Mouse (Mus musculus) heart, postnatal 0 days (tissue): Measurements from ENCODE around the gene 4930512M02Rik. TPM values are rescaled to one million over a fixed set of nuclear protein-coding genes. Genes with fewer than 3 reads are reported as not detected.
"Not testable (repeated sequence)": the region's sequence is repeated elsewhere in the genome, so short reads cannot be mapped to it uniquely, and the experiment has no call there.

Experiments used
- ATAC-seq: fragments of 200-750 bp; cut with Nextera tagmentation; 2 replicates; pipeline ENCODE4 v1.8.0; 2017; ENCODE audit warnings: low read depth, moderate number of reproducible peaks, moderate library complexity; ENCODE audit not compliant: insufficient read depth
- DNase-seq: peaks from one replicate; pipeline ENCODE4 v3.0.0-alpha.2; 2016; ENCODE audit warnings: low spot score
- H3K27ac ChIP-seq: fragments of 300-500 bp; sonication (generic); 2 replicates; pipeline ENCODE4 v1.5.1; 2014; ENCODE audit warnings: low read depth, mild to moderate bottlenecking
- H3K27me3 ChIP-seq: fragments of 300-500 bp; sonication (generic); 2 replicates; pipeline ENCODE4 v1.6.1; 2014; ENCODE audit warnings: low read length, mixed read lengths; ENCODE audit not compliant: control insufficient read depth, insufficient read depth
- H3K36me3 ChIP-seq: fragments of 300-500 bp; sonication (generic); replicated peaks from 2 replicates; pipeline ENCODE4 v1.6.1; 2014; ENCODE audit warnings: low read length, mixed read lengths; ENCODE audit not compliant: control insufficient read depth, insufficient read depth
- H3K4me1 ChIP-seq: fragments of 300-500 bp; sonication (generic); 2 replicates; pipeline ENCODE4 v1.6.1; 2014; ENCODE audit warnings: antibody characterized with exemption; ENCODE audit not compliant: control insufficient read depth, insufficient read depth
- H3K4me2 ChIP-seq: fragments of 300-500 bp; sonication (generic); 2 replicates; pipeline ENCODE4 v1.6.1; 2014; ENCODE audit warnings: low read depth, mild to moderate bottlenecking, low read length, moderate library complexity
- H3K4me3 ChIP-seq: fragments of 300-500 bp; sonication (generic); 2 replicates; pipeline ENCODE4 v1.5.1; 2014; ENCODE audit warnings: low read depth, low read length
- H3K9ac ChIP-seq: fragments of 300-500 bp; sonication (generic); replicated peaks from 2 replicates; pipeline ENCODE4 v1.6.1; 2014; ENCODE audit warnings: low read depth, low read length, mixed read lengths
- H3K9me3 ChIP-seq: fragments of 300-500 bp; sonication (generic); replicated peaks from 2 replicates; pipeline ENCODE4 v1.6.1; 2016; ENCODE audit warnings: low read length; ENCODE audit not compliant: control insufficient read depth
- CTCF ChIP-seq: IDR thresholded peaks from 2 replicates; pipeline ENCODE4 v1.5.1; 2016; ENCODE audit warnings: antibody characterized with exemption, control low read depth, low read depth
- EP300 ChIP-seq: IDR thresholded peaks from 2 replicates; pipeline ENCODE4 v1.6.1; 2016; ENCODE audit warnings: antibody characterized with exemption, low read depth
- WGBS: fragments of 180-500 bp; shearing (Covaris S2); extraction: QIAGEN DNeasy Blood & Tissue Kit; methylation state at CpG from one replicate; pipeline ENCODE4 v1.1.7; 2014; 5-methylcytosine and 5-hydroxymethylcytosine counted together
- polyA plus RNA-seq: library from polyadenylated mRNA; unstranded; fragments of >200 nt; fragmentation: Nextera tagmentation; extraction: Ambion mirVana; gene quantifications from 2 replicates; pipeline ENCODE4 v1.2.1, GENCODE M21; 2015
- total RNA-seq: library from RNA; depleted of rRNA; stranded (reverse); fragments of >200 nt; gene quantifications from 2 replicates; pipeline ENCODE4 v1.2.3, GENCODE M21; 2014; ENCODE audit warnings: low replicate concordance; rRNA removed

The 4930512M02Rik gene
- not detected in 2 replicates for total RNA-seq
- not detected in 2 replicates for polyA plus RNA-seq

GRCm38 (mm10) chr11:11627735-11628134, at the start of gene 4930512M02Rik:
4930512M02Rik (minus strand) TSS chr11:11627835.
- not testable (repeated sequence) for H3K4me2 ChIP-seq, ATAC-seq, DNase-seq, H3K27me3 ChIP-seq, H3K4me3 ChIP-seq, H3K9me3 ChIP-seq, H3K4me1 ChIP-seq, H3K9ac ChIP-seq, H3K36me3 ChIP-seq, H3K27ac ChIP-seq
- 75% methylated on average over 3 of the region's 4 CpGs for WGBS

GRCm38 (mm10) chr11:11677165-11677564, 49.5 kb upstream of the 4930512M02Rik start:
- DNase-seq (no peak), ATAC-seq (no peak)
- H3K27ac ChIP-seq: no peak overlapping the region
- H3K36me3 ChIP-seq: no peaks in the 10 kb centered on the region
- H3K9me3 ChIP-seq: no peaks in the 10 kb centered on the region
- 0 out of 2 replicates have a peak, but pooled peaks cover 5% of the 10 kb centered on the region for H3K27me3 ChIP-seq
- no peak overlapping the region for H3K4me3 ChIP-seq
- WGBS: 76% methylated on average over 7 of the region's 7 CpGs
- no peaks in the 10 kb centered on the region for H3K4me1 ChIP-seq
- TF ChIP-seq EP300: no peak
- TF ChIP-seq CTCF: no peak
- H3K4me2 ChIP-seq: no peak overlapping the region
- no peak overlapping the region for H3K9ac ChIP-seq

GRCm38 (mm10) chr11:11676068-11676741, 48.6 kb upstream of the 4930512M02Rik start:
- no peaks in the 10 kb centered on the region for H3K27me3 ChIP-seq
- no peak overlapping the region for H3K27ac ChIP-seq
- H3K4me2 ChIP-seq: no peak overlapping the region
- TF ChIP-seq EP300: no peak
- no peak for TF ChIP-seq CTCF
- no peaks in the 10 kb centered on the region for H3K9me3 ChIP-seq
- DNase-seq (no peak), ATAC-seq (no peak)
- WGBS: 75% methylated on average over 9 of the region's 9 CpGs
- no peak overlapping the region for H3K4me3 ChIP-seq
- no peak overlapping the region for H3K9ac ChIP-seq
- no peaks in the 10 kb centered on the region for H3K36me3 ChIP-seq
- no peaks in the 10 kb centered on the region for H3K4me1 ChIP-seq

- Histone ChIP-seq H3K9ac (no peak overlapping the region), H3K4me2 (no peak overlapping the region), H3K9me3 (no peaks in the 10 kb centered on the region), H3K4me3 (no peak overlapping the region), H3K36me3 (no peaks in the 10 kb centered on the region), H3K27ac (no peak overlapping the region), H3K27me3 (no peaks in the 10 kb centered on the region), H3K4me1 (no peaks in the 10 kb centered on the region)
- TF ChIP-seq EP300: no peak
- no peak for TF ChIP-seq CTCF
- ATAC-seq: no peak
- no peak for DNase-seq
Observed at GRCm38 (mm10) chr11:11675063-11675462, 47.4 kb upstream of the 4930512M02Rik start.

GRCm38 (mm10) chr11:11672974-11673373, 45.3 kb upstream of the 4930512M02Rik start:
- Histone ChIP-seq H3K4me2 (no peak overlapping the region), H3K9ac (no peak overlapping the region), H3K27ac (no peak overlapping the region), H3K4me1 (no peaks in the 10 kb centered on the region), H3K9me3 (no peaks in the 10 kb centered on the region), H3K4me3 (no peak overlapping the region), H3K36me3 (no peaks in the 10 kb centered on the region), H3K27me3 (no peaks in the 10 kb centered on the region)
- TF ChIP-seq EP300 (no peak), CTCF (no peak)
- WGBS: 53% methylated on average over 4 of the region's 4 CpGs
- DNase-seq (no peak), ATAC-seq (no peak)

GRCm38 (mm10) chr11:11667922-11668290, 40.3 kb upstream of the 4930512M02Rik start:
- H3K9ac ChIP-seq: no peak overlapping the region
- H3K27me3 ChIP-seq: no peaks in the 10 kb centered on the region
- no peak overlapping the region for H3K4me3 ChIP-seq
- no peak for ATAC-seq
- no peaks in the 10 kb centered on the region for H3K4me1 ChIP-seq
- no peak for DNase-seq
- no peaks in the 10 kb centered on the region for H3K36me3 ChIP-seq
- H3K9me3 ChIP-seq: no peaks in the 10 kb centered on the region
- TF ChIP-seq EP300: no peak
- TF ChIP-seq CTCF: no peak
- no peak overlapping the region for H3K4me2 ChIP-seq
- 80% methylated on average over 3 of the region's 3 CpGs for WGBS
- H3K27ac ChIP-seq: peak overlapping the region; percentile 8; the same call in 1 of the 2 replicates
